Mouse (Mus musculus) intestine, embryonic 15.5 days (tissue): ENCODE measurements around the gene Dido1. TPM values are rescaled to one million over a fixed set of nuclear protein-coding genes. Genes with fewer than 3 reads are reported as not detected.

Source experiments
- ATAC-seq: fragments of 200-750 bp; cut with Nextera tagmentation; 2 replicates; pipeline ENCODE4 v1.8.0; 2017; ENCODE audit warnings: moderate TSS enrichment, moderate library complexity
- H3K27ac ChIP-seq: fragments of 300-500 bp; sonication (generic); 2 replicates; pipeline ENCODE4 v1.5.1; 2015; ENCODE audit warnings: mild to moderate bottlenecking, inconsistent platforms
- H3K27me3 ChIP-seq: fragments of 300-500 bp; sonication (generic); replicated peaks from 2 replicates; pipeline ENCODE4 v1.6.1; 2015; ENCODE audit warnings: inconsistent platforms
- H3K36me3 ChIP-seq: fragments of 300-500 bp; sonication (generic); 2 replicates; pipeline ENCODE4 v1.6.1; 2015; ENCODE audit warnings: inconsistent platforms
- H3K4me1 ChIP-seq: fragments of 300-500 bp; sonication (generic); replicated peaks from 2 replicates; pipeline ENCODE4 v1.6.1; 2015; ENCODE audit warnings: inconsistent platforms
- H3K4me2 ChIP-seq: fragments of 300-500 bp; sonication (generic); replicated peaks from 2 replicates; pipeline ENCODE4 v1.6.1; 2015; ENCODE audit warnings: mild to moderate bottlenecking, inconsistent platforms
- H3K4me3 ChIP-seq: fragments of 300-500 bp; sonication (generic); replicated peaks from 2 replicates; pipeline ENCODE4 v1.5.1; 2015; ENCODE audit warnings: inconsistent platforms
- H3K9ac ChIP-seq: fragments of 300-500 bp; sonication (generic); 2 replicates; pipeline ENCODE4 v1.6.1; 2015; ENCODE audit warnings: inconsistent platforms
- H3K9me3 ChIP-seq: fragments of 300-500 bp; sonication (generic); 2 replicates; pipeline ENCODE4 v1.6.1; 2016; ENCODE audit warnings: inconsistent platforms
- WGBS: fragments of 180-500 bp; shearing (Covaris S2); methylation state at CpG from one replicate; pipeline ENCODE4 v1.1.7; 2015; 5-methylcytosine and 5-hydroxymethylcytosine counted together
- polyA plus RNA-seq: library from polyadenylated mRNA; unstranded; fragments of >200 nt; fragmentation: Nextera tagmentation; extraction: Ambion mirVana; gene quantifications from 2 replicates; pipeline ENCODE4 v1.2.1, GENCODE M21; 2015

Gene Dido1
- polyA plus RNA-seq, 1 experiment from 2014 or later, result 22.8 TPM

DNA sequence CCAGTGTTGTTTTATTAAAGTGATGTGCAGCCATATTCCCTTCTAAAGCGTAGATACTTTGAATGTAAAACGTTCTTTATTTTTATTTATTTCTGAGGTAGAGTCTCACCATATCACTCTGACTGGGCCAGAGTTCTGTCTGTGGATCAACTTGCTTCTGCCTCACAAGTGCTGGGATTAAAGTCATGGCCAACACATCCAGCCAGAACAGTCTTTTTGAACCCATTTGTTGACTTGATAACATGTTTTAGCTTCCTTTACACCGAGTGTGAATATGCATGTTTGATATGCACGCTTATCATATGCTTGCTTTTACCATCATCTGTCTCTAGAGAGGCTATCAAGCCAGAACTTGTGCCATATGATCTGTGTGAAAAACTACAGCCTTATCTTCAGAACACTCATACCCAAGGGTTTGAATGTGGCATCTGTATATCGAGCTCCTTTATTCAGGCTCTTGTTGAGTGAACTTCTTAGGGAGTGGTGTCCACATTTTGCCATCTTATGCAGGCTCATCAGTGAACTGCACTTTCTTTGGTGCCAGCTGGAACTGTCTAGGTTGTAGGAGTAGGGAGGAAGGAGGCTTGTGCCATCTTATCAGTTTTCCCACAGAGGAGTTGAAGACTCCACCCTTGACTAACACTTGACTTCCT, 2.4 kb upstream of the Dido1 start:
- Histone ChIP-seq H3K27ac (no peak overlapping the region), H3K4me1 (peaks cover 14% of the 10 kb centered on the region), H3K27me3 (no peaks in the 10 kb centered on the region), H3K9me3 (no peaks in the 10 kb centered on the region), H3K36me3 (peaks cover 21% of the 10 kb centered on the region), H3K4me2 (no peak overlapping the region), H3K9ac (no peak overlapping the region), H3K4me3 (no peak overlapping the region)
- WGBS, result 93% methylated on average over 5 of the region's 5 CpGs
- no peak for ATAC-seq

GRCm38 (mm10) chr2:180711527-180711926, 1.7 kb upstream of the Dido1 start:
- peaks cover 14% of the 10 kb centered on the region for H3K4me1 ChIP-seq
- no peaks in the 10 kb centered on the region for H3K9me3 ChIP-seq
- peaks cover 15% of the 10 kb centered on the region for H3K36me3 ChIP-seq
- WGBS, result 52% methylated on average over 4 of the region's 4 CpGs
- no peaks in the 10 kb centered on the region for H3K27me3 ChIP-seq
- H3K27ac ChIP-seq, result no peak overlapping the region
- H3K9ac ChIP-seq, result peak overlapping the region; percentile 98
- no peak for ATAC-seq
- H3K4me3 ChIP-seq, result peak overlapping the region; percentile 92
- H3K4me2 ChIP-seq, result peak overlapping the region; percentile 63

DNA sequence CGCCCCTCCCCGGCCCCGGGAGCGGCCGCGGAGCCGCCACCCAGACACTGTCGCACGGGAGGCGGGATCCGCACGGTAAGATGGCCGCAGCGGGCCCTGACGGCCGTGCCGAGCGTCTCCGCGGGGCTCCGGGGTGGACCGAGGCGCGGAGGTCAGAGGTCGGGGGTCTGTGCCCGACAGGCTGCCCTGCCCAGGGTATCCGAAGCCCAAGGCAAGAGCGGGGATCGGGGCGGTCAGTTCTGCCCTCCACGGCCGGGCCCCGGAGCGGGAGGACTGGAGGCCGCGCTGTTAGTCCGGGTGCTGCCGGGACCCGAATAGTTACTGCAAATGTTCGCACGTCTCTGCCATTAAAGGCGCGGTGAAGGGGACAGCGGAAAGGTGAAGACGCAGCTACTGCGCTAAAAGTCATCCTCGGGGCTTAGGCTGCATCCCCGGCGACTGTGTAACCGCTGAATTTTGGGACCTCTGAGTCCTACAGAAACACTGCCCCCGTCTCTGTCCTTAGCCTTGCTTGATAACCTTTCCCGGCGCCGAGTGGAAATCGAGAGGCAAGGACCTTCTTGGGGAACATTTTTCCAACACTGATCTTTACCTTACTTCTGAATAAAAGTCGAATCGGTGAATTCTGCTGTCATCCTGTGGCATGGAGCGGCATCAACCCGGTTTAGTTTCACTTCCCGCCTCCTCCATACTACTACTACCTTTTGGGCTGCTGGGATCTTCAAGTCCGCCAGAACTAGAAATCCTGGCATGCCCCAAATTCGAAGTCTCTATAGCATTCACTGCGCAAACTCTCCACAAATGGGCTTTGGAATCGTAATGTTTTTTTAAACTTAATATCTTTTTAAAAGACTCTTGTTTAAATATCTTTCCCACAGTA, 717 bp upstream of the Dido1 start:
- Histone ChIP-seq H3K4me2 (peak overlapping the region; percentile 63), H3K36me3 (peaks cover 11% of the 10 kb centered on the region; the same call in 1 of the 2 replicates), H3K9me3 (no peaks in the 10 kb centered on the region), H3K27me3 (no peaks in the 10 kb centered on the region), H3K4me1 (peaks cover 14% of the 10 kb centered on the region), H3K4me3 (peak overlapping the region; percentile 92), H3K27ac (peak overlapping the region; percentile 84), H3K9ac (peak overlapping the region; percentile 98)
- WGBS, result 2% methylated on average over 64 of the region's 64 CpGs
- no peak for ATAC-seq

DNA sequence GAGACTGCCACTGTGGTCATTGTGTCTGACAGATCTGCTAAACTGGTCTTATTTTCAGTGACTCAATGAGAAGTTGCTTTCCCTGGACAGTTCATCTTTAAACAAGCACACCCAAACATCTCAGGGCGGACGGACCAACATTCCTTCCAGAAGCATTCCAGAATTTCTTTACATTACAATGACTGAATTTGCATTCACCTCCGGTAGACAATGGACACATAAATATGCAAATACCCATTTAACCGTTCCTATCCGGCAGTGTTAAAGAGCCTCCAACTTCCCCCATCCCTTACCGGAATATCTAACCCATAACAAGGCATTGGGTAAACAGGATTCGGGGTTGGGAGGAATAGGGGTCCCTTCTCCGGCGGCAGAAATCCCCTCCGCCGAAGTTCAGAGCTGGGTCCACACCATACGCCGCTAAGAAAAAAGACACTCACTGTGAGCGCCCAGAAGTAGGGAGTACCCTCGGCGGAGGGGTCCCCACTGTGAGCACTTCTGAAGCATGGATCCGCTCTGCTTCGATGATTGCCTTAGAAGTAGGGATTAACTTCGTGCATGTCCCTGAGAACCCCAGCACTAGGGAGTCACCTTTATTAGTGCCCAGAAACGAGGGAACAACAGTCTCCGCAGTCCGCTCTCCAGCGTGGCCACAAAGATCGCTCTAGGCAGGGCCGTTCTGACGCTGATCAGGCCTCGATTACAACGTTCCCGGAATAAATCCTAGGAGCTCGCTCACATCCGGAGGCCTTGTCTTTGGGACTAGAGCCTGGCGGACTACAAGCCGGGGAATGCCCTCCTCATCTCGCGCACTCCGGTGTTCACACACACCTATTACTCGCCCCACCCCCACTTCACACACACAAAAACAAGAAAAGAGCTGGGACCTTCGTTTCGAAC, 526 bp downstream of the Dido1 start:
- ATAC-seq, result peak; percentile 64
- Histone ChIP-seq H3K4me1 (peaks cover 17% of the 10 kb centered on the region), H3K4me3 (peak overlapping the region; percentile 92), H3K27ac (peak overlapping the region; percentile 84), H3K36me3 (peaks cover 6% of the 10 kb centered on the region; the same call in 1 of the 2 replicates), H3K4me2 (peak overlapping the region; percentile 75), H3K9me3 (no peaks in the 10 kb centered on the region), H3K9ac (peak overlapping the region; percentile 78), H3K27me3 (no peaks in the 10 kb centered on the region)
- WGBS, result under 1% methylated on average over 39 of the region's 39 CpGs

- Histone ChIP-seq H3K4me1 (peaks cover 21% of the 10 kb centered on the region), H3K36me3 (no peaks in the 10 kb centered on the region), H3K4me2 (no peak overlapping the region), H3K9ac (no peak overlapping the region), H3K4me3 (no peak overlapping the region), H3K27me3 (no peaks in the 10 kb centered on the region), H3K27ac (no peak overlapping the region), H3K9me3 (no peaks in the 10 kb centered on the region)
- WGBS, result 89% methylated on average over 5 of the region's 5 CpGs
- ATAC-seq, result no peak
Observed at GRCm38 (mm10) chr2:180705975-180706374, 3.8 kb downstream of the Dido1 start.

- peaks cover 24% of the 10 kb centered on the region for H3K4me1 ChIP-seq
- no peak for ATAC-seq
- H3K9me3 ChIP-seq, result no peaks in the 10 kb centered on the region
Observed at GRCm38 (mm10) chr2:180705066-180705465, 4.7 kb downstream of the Dido1 start.

DNA sequence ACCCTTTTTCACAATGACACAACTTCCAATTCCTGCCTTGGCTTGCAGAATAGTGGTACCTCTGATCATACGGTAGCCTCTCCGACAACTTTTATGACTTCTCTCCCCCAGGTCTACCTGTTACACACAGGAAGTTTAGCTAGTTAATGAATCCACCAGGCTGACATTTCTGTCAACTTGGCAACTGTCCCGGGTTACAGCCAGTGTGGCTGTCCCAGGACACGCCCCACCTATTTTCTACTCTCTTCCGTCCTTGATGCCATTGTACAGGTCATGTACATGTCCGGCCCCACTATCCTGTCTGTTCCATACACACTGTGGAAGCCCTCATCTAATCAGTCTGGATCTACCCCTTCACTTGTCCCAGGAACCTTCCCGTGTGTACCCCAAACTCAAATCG, 5.2 kb downstream of the Dido1 start:
- Histone ChIP-seq H3K4me3 (no peak overlapping the region), H3K9ac (no peak overlapping the region), H3K9me3 (no peaks in the 10 kb centered on the region), H3K27me3 (no peaks in the 10 kb centered on the region), H3K4me2 (no peak overlapping the region), H3K36me3 (no peaks in the 10 kb centered on the region), H3K4me1 (peaks cover 28% of the 10 kb centered on the region), H3K27ac (no peak overlapping the region)
- ATAC-seq, result no peak
- WGBS, result 75% methylated on average over 8 of the region's 8 CpGs

More at GRCm38 (mm10) chr2:180705066-180705465, 4.7 kb downstream of the Dido1 start:
- Histone ChIP-seq H3K4me2 (no peak overlapping the region), H3K4me3 (no peak overlapping the region), H3K27ac (no peak overlapping the region), H3K9ac (no peak overlapping the region), H3K36me3 (no peaks in the 10 kb centered on the region), H3K27me3 (no peaks in the 10 kb centered on the region)
- 72% methylated on average over 3 of the region's 3 CpGs for WGBS

DNA sequence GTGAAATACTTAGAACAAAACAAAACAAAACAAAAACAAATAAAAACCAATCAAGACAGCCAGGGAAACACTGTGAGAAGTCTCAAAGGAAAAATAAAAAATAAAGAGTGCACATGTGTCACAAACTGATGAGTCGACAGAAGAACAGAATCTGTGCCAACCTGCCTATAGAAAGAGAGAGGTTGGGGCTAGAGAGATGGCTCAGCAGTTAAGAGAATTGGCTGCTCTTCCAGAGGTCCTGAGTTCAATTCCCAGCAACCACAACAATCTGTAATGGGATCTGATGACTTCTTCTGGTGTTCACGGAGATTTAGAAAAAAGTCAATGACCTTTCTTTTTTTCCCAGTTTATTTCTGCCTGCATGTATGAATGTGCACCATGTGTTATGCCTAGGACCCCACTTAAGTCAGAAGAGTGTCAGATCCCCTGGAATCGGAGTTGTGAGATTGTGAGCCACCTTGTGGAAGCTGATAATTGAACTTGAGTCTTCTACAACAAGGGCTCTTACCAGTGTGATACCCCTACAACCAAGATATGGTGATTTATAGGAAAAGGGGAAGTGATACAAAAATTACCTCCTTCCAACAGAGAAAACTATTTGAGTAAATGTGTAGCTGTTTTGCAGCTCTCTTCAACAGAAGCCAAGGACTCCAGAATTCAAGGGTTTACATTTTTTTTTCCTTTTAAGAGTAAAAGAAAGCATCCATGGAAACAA, 6.0 kb downstream of the Dido1 start:
- Histone ChIP-seq H3K9me3 (no peaks in the 10 kb centered on the region), H3K9ac (no peak overlapping the region), H3K36me3 (no peaks in the 10 kb centered on the region), H3K27ac (no peak overlapping the region), H3K4me2 (no peak overlapping the region), H3K4me3 (no peak overlapping the region), H3K4me1 (peaks cover 32% of the 10 kb centered on the region), H3K27me3 (no peaks in the 10 kb centered on the region)
- no peak for ATAC-seq
- 79% methylated on average over 3 of the region's 3 CpGs for WGBS

GRCm38 (mm10) chr2:180703175-180703574, 6.6 kb downstream of the Dido1 start:
- H3K9ac ChIP-seq, result no peak overlapping the region
- 71% methylated on average over 5 of the region's 5 CpGs for WGBS
- H3K4me1 ChIP-seq, result peaks cover 27% of the 10 kb centered on the region
- H3K36me3 ChIP-seq, result no peaks in the 10 kb centered on the region
- H3K27ac ChIP-seq, result peak overlapping the region; percentile 95; the same call in 1 of the 2 replicates
- no peak overlapping the region for H3K4me2 ChIP-seq
- no peaks in the 10 kb centered on the region for H3K27me3 ChIP-seq
- no peaks in the 10 kb centered on the region for H3K9me3 ChIP-seq
- no peak overlapping the region for H3K4me3 ChIP-seq
- ATAC-seq, result no peak

GRCm38 (mm10) chr2:180702701-180703149, 7.1 kb downstream of the Dido1 start:
- Histone ChIP-seq H3K4me3 (peak overlapping the region; percentile 68), H3K27ac (peak overlapping the region; percentile 95), H3K36me3 (no peaks in the 10 kb centered on the region), H3K9me3 (no peaks in the 10 kb centered on the region), H3K9ac (peak overlapping the region; percentile 91), H3K4me1 (peaks cover 27% of the 10 kb centered on the region), H3K27me3 (no peaks in the 10 kb centered on the region), H3K4me2 (peak overlapping the region; percentile 79)
- WGBS, result 33% methylated on average over 4 of the region's 4 CpGs
- no peak for ATAC-seq

- Histone ChIP-seq H3K9ac (peak overlapping the region; percentile 91), H3K36me3 (no peaks in the 10 kb centered on the region), H3K4me3 (peak overlapping the region; percentile 68), H3K27ac (peak overlapping the region; percentile 95), H3K4me2 (peak overlapping the region; percentile 79), H3K27me3 (no peaks in the 10 kb centered on the region), H3K4me1 (peaks cover 27% of the 10 kb centered on the region), H3K9me3 (no peaks in the 10 kb centered on the region)
- peak; percentile 95 for ATAC-seq
- WGBS, result under 1% methylated on average over 66 of the region's 66 CpGs
Observed at GRCm38 (mm10) chr2:180701767-180702621, 7.8 kb downstream of the Dido1 start.
